Mouse (Mus musculus): ENCODE measurements around the gene Aspdh. TPM values are rescaled to one million over a fixed set of nuclear protein-coding genes. Genes with fewer than 3 reads are reported as not detected.

Aspdh gene
- polyA plus RNA-seq, 1 experiment from 2014 or later = not detected

DNA sequence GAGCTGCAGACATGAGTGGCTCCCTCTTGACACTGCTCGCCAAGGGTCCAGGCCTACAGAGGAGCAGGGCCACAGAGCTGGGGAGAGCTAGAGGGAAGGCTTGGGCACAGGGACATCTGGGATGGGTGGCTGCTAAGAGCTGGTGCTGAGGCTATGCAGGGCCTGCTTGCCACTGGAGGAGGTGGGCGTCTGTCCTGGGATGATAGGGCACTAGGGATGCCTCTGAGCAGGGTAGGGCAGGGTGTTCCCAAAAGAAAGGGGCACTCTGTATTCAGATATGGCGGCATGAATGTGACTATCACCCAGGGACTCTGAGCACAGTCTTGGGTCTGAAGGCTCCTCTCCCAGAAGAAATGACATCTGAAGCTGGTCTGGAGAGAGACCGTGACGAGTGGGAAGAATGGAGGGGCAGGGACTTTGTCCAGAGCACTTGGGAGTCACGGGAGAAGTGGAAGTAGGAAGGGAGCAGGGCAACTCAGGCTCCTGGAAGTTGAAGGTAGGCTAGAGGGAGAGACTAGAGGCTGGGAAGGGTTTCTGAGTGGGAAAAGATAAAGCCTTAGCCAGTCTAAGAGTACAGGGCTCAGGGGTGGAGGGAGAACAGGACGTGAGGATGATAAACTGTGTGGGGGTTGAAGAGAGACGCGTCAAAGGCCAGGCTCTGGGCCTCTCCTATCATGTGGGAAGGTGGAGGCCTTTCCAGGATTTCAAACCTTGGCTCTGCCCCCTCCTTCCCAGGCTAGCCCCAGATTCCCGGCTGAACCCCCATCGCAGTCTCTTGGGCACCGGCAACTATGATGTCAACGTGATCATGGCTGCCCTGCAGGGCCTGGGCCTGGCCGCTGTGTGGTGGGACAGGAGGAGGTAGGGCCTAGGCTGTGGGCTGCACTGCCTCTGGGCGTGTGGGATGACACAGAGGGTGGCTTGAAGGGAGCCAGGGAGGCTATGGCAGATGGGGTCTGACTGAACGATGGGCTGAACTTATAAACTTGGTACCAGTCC, 4.8 kb downstream of the Aspdh start:
- WGBS = 86% methylated on average over 16 of the region's 16 CpGs
- Histone ChIP-seq H3K4me1 (peaks cover 50% of the 10 kb centered on the region), H3K9me3 (replicated peaks) (no peaks in the 10 kb centered on the region), H3K27ac (peak overlapping the region; percentile 42; the same call in 1 of the 2 replicates), H3K27me3 (ENCODE audit: low read depth, poor library complexity, severe bottlenecking) (peaks cover 40% of the 10 kb centered on the region), H3K4me3 (peak overlapping the region; percentile 17; the same call in 1 of the 2 replicates), H3K36me3 (peaks cover 4% of the 10 kb centered on the region)
- no peak for DNase-seq (ENCODE audit: low spot score)

DNA sequence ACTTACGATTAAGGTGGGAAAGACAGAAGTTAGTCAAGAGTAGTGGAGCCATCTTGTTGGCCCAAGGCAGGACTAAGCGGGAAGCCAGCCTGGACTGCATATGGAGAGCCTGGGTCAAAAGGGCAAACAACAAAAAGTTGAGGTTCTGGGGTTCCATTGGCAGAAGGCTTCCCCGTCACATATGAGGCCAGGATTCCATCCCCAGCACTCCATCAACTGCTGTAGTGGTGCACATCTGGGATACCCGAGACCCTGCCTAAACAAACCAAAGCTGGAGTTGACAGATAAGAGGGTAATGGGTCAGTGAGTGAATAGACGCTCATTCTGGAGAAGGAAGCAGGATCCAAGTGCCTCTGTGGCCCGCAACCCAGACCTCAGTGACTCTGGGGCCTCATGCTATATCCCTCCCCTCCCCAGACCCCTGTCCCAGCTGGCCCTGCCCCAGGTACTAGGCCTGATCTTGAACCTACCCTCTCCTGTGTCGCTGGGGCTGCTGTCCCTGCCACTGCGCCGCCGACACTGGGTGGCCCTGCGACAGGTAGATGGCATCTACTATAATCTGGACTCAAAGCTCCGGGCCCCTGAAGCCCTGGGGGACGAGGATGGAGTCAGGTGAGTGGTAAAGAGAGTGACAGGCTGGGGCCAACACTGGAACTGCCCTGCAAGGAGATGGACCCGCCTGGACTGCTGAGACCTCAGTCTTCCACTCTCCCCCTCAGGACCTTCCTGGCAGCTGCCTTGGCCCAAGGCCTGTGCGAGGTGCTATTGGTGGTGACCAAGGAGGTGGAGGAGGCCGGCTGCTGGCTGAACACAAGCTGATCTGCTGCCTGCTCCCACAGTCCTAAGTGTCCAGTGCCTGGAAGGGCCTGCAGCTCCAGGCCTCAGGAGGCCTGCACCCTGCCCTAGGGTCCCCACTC, 5.8 kb downstream of the Aspdh start:
- no peak overlapping the region for H3K4me3 ChIP-seq
- H3K27me3 ChIP-seq (ENCODE audit: low read depth, poor library complexity, severe bottlenecking) = peaks cover 41% of the 10 kb centered on the region
- WGBS = 82% methylated on average over 16 of the region's 16 CpGs
- H3K36me3 ChIP-seq = peaks cover 4% of the 10 kb centered on the region
- DNase-seq (ENCODE audit: low spot score) = no peak
- 0 out of 2 replicates have a peak overlapping the region, but pooled peaks have one; percentile 7 for H3K27ac ChIP-seq
- H3K9me3 ChIP-seq (replicated peaks) = no peaks in the 10 kb centered on the region
- H3K4me1 ChIP-seq = peaks cover 46% of the 10 kb centered on the region

DNA sequence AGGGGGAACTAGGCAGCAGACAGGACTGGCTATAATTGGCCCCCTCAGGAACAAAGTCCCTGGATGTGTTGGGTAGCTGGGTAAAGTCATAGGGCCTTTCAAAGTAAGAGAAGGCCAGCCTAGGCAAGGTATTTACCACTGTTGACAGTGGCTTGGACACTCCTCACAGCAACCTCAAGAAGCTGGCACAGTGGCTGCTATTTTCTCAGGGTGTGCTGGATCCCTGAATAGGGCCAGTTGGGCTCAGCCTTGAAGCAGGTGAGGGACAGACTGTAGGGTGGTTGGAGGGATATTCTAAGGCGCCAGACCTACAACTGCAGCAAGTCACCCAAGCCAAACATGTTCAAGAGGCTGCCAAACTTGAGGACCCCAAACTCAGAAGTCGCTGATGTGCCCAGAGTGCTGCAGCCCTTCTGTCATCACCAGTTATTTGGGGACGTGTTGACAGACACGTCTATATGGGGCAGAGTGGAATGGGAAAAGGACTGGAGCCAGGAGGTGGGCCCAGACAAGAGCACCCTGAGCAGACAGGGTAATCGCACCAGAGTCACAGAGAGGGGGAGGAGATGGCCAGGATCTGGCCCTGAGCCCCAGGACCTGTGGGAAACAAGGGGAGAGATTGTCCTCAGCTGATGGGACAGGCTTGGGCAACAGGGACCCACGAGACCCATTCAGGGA, 6.8 kb downstream of the Aspdh start:
- Histone ChIP-seq H3K4me3 (no peak overlapping the region), H3K36me3 (peaks cover 4% of the 10 kb centered on the region), H3K27me3 (ENCODE audit: low read depth, poor library complexity, severe bottlenecking) (peaks cover 43% of the 10 kb centered on the region), H3K27ac (no peak overlapping the region), H3K4me1 (peaks cover 40% of the 10 kb centered on the region), H3K9me3 (replicated peaks) (no peaks in the 10 kb centered on the region)
- 54% methylated on average over 6 of the region's 6 CpGs for WGBS
- no peak for DNase-seq (ENCODE audit: low spot score)

DNA sequence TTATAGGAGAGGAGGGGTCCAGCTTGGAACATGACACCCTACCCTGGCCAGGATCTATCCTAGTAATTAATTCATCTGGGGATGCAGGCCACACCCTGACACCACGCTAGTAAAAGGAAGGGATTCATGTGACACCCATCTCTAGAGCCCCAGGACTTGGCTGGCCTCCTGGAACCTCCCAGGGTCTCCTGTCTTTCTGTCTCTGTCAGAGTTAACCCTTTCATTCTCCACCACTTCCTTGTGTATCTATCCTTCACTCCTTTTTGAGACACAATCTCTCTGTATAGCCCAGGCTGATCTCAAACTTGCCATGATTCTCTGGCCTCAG, 7.3 kb downstream of the Aspdh start:
- DNase-seq (ENCODE audit: low spot score) = no peak
- H3K27ac ChIP-seq = no peak overlapping the region
- H3K4me1 ChIP-seq = peaks cover 35% of the 10 kb centered on the region
- H3K4me3 ChIP-seq = no peak overlapping the region
- WGBS = 33% methylated on average over 1 of the region's 1 CpGs
- no peaks in the 10 kb centered on the region for H3K9me3 ChIP-seq (replicated peaks)
- peaks cover 48% of the 10 kb centered on the region for H3K27me3 ChIP-seq (ENCODE audit: low read depth, poor library complexity, severe bottlenecking)
- peaks cover 4% of the 10 kb centered on the region for H3K36me3 ChIP-seq

DNA sequence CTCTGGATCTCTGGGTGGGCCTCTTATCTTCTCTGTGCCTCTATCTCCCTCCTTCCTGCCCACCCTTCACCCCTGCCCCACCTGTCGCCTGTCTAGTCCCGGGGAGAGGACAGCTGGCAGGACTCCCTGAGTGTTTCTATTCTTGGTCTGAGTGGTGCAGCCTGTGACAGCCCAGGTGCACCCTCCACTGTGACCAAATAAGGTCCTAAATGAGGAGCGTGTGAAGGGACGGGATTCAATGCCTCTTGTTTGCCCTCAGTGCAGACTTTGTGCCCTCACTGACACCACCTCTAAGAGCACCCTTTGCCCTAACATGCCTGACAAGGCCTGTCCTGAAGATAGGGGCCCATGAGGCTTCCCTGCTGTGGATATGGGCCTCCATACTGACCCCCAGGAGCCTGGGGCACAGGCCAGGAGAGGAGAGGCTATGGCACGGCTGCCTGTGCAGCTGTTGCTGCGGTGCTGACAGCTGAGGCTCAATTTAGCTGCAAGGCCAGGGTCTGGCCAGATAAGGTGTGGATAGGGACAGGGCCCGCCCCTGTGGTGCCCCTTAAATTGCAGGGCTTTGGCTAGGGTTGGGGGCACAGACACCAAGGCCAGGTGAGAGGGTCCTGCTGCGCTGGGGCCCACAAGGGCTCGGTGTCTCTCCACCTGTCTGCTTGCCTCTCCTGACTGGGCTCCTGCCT, 7.9 kb downstream of the Aspdh start:
- Histone ChIP-seq H3K36me3 (peaks cover 4% of the 10 kb centered on the region), H3K27me3 (ENCODE audit: low read depth, poor library complexity, severe bottlenecking) (peaks cover 54% of the 10 kb centered on the region), H3K9me3 (replicated peaks) (no peaks in the 10 kb centered on the region), H3K4me3 (no peak overlapping the region), H3K27ac (0 out of 2 replicates have a peak overlapping the region, but pooled peaks have one; percentile 2), H3K4me1 (peaks cover 31% of the 10 kb centered on the region)
- 59% methylated on average over 9 of the region's 9 CpGs for whole genome bisulfite sequencing
- DNase-seq (ENCODE audit: low spot score) = no peak

DNA sequence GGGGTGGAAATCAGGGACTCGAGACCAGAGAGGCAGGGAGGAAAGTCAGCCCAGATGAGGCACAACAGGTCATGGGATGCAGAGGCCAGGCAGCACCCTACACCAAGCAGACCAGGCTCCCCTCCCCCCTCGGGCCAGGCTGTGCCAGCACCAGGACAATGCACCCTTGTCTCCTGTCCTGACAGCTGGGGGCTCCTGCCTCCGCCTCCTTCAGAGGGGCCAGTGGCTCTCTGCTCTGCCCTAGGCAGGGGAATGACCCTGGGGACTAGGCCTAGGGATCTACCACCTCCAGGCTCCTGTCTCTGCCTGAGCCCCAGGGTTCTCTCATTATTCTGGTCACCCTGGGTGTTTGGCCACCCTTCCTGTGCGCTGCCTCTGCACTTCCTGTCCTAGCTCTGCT, 9.2 kb downstream of the Aspdh start:
- Histone ChIP-seq H3K27me3 (ENCODE audit: low read depth, poor library complexity, severe bottlenecking) (peaks cover 67% of the 10 kb centered on the region), H3K4me3 (no peak overlapping the region), H3K36me3 (peaks cover 2% of the 10 kb centered on the region), H3K4me1 (peaks cover 20% of the 10 kb centered on the region), H3K9me3 (replicated peaks) (no peaks in the 10 kb centered on the region), H3K27ac (peak overlapping the region; percentile 47)
- 32% methylated on average over 4 of the region's 4 CpGs for WGBS
- DNase-seq (ENCODE audit: low spot score) = no peak

DNA sequence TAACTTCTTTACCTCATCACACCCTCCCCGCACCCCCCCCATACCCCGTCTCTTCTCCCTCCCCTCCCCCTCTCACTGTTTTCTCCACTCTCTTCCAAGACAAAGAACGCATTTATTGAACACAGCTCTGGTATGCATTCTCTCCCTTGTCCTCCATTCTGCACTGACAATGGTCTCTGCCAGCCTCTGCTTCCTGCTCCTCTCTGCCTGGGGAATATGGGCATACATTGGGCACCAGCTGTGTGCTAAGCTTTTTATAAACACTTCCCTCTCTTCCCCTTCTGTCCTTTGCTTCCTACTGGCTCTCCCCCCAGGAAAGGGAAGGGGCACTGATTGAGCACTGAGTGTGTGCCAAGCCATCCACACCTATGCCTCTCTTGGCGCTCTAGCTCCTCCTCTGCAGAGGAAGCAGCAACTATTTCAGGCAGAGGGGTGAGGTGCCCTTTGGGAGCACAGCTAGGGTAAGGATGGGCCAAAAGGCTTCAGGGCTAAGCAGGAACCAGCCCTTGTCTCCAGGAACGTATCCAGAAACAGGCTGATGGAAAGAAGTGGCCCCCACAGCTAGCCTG, 9.9 kb downstream of the Aspdh start:
- Histone ChIP-seq H3K4me3 (no peak overlapping the region), H3K36me3 (no peaks in the 10 kb centered on the region), H3K4me1 (peaks cover 17% of the 10 kb centered on the region), H3K27ac (no peak overlapping the region), H3K27me3 (ENCODE audit: low read depth, poor library complexity, severe bottlenecking) (peaks cover 74% of the 10 kb centered on the region), H3K9me3 (replicated peaks) (no peaks in the 10 kb centered on the region)
- 40% methylated on average over 5 of the region's 5 CpGs for WGBS
- no peak for DNase-seq (ENCODE audit: low spot score)

DNA sequence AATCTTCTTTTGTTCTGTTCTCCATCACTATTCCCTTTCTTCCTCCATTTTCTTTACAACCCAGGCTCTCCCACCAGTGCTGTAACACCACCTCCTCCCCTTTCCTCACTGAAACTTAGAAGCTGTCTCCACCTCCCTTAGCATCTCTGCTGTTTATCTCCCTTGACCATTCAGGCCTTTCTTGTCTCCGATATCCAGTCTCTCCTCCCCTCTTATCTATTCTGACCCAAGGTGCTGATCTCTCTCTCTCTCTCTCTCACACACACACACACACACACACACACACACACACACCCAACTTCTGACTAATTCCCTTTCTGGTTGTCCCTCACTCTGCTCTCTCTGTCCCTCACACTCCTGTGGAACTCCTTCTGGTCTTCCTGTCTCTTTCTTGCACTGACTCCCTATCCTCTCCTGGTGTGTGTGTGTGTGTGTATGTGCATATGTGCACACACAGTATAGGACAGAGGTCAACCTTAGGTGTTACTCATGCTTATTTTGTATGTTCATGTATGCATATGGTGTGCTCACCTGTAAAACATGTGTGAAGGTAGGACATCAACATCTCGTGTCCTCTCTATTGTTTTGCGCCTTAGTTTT, 17.7 kb downstream of the Aspdh start:
- no peak overlapping the region for H3K4me3 ChIP-seq
- no peak for DNase-seq (ENCODE audit: low spot score)
- no peak overlapping the region for H3K27ac ChIP-seq
- WGBS = 72% methylated on average over 3 of the region's 3 CpGs
- H3K27me3 ChIP-seq (ENCODE audit: low read depth, poor library complexity, severe bottlenecking) = peaks cover 51% of the 10 kb centered on the region
- H3K4me1 ChIP-seq = no peaks in the 10 kb centered on the region
- no peaks in the 10 kb centered on the region for H3K9me3 ChIP-seq (replicated peaks)
- H3K36me3 ChIP-seq = no peaks in the 10 kb centered on the region

DNA sequence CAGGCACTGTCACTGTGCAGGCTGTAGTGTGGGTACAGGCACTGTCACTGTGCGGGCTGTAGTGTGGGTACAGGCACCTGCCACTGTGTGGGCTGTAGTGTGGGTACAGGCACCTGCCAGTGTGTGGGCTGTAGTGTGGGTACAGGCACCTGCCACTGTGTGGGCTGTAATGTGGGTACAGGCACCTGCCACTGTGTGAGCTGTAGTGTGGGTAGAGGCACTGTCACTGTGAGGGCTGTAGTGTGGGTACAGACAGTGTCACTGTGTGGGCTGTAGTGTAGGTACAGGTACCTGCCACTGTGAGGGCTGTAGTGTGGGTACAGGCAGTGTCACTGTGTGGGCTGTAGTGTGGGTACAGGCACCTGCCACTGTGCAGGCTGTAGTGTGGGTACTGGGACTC, 18.9 kb downstream of the Aspdh start:
- Histone ChIP-seq H3K27me3 (ENCODE audit: low read depth, poor library complexity, severe bottlenecking) (peaks cover 39% of the 10 kb centered on the region), H3K4me3 (no peak overlapping the region), H3K9me3 (replicated peaks) (no peaks in the 10 kb centered on the region), H3K4me1 (no peaks in the 10 kb centered on the region), H3K36me3 (peaks cover 9% of the 10 kb centered on the region), H3K27ac (no peak overlapping the region)
- 100% methylated on average over 1 of the region's 1 CpGs for WGBS
- no peak for DNase-seq (ENCODE audit: low spot score)

DNA sequence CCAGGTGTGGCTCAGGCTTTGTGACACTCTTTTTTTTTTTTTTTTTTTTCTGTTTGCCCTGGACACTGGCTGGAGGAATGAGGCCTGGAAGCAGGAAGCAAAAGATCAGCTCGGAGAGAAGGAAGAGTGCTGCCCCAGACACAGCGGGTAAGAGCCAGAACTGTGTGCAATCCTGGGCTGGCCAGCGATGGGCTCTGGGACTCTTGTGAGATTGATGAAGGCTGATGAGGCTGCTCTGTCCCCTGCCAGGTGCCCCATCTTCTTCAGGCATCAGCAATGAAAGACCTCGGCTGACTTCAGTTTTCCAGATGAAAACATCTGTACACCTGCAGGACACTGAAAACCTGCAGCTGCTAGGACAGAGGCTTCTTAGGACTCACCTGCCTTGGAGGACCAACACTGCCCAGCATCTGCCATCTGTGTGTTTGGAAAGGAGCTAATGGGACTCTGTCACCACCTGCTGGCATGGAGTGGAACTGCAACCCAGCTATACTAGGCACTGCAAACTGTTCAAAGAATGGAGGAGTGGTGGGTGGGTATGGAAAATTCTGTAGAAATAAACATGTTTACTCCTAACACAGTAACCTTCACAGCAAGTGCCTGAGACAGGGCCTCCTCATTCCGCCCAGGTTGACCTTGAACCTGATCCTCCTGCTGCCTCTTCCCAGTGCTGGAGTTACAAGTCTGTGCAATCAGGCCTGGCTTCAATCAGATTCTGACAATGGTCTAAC, 19.8 kb downstream of the Aspdh start:
- WGBS = 37% methylated on average over 5 of the region's 5 CpGs
- Histone ChIP-seq H3K27ac (no peak overlapping the region), H3K4me1 (no peaks in the 10 kb centered on the region), H3K4me3 (no peak overlapping the region), H3K9me3 (replicated peaks) (no peaks in the 10 kb centered on the region), H3K27me3 (ENCODE audit: low read depth, poor library complexity, severe bottlenecking) (peaks cover 30% of the 10 kb centered on the region), H3K36me3 (peaks cover 16% of the 10 kb centered on the region)
- peak; percentile 87 for DNase-seq (ENCODE audit: low spot score)

DNA sequence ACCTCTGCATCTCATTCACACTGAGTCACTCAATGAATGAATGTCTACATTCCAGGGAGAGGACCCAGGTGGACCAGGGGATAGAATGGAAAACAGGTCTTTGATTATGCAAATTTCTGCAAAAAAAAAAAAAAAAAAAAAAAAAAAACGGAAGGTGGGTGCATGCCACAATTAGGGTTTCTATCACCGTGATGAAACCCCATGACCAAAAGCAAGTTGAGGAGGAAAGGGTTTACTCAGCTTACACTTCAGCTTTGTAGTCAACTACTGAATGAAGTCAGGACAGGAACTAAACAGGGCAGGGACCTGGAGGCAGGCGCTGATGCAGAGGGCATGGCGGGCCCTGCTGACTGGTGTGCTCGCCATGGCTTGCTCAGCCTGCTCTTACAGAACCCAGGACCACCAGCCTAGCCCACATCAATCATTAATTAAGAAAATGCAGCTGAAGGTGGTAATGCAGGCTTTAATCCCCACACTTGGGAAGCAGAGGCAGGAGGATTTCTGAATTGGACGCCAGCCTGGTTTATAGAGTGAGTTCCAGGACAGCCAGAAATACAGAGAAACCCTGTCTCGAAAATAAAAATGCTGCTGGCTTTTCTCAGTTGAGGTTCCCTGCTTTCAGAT, 20.5 kb downstream of the Aspdh start:
- Histone ChIP-seq H3K27me3 (ENCODE audit: low read depth, poor library complexity, severe bottlenecking) (peaks cover 23% of the 10 kb centered on the region), H3K9me3 (replicated peaks) (no peaks in the 10 kb centered on the region), H3K36me3 (peaks cover 23% of the 10 kb centered on the region), H3K27ac (no peak overlapping the region), H3K4me3 (no peak overlapping the region), H3K4me1 (no peaks in the 10 kb centered on the region)
- WGBS = 74% methylated on average over 7 of the region's 7 CpGs
- DNase-seq (ENCODE audit: low spot score) = no peak

Data from limb, embryonic 10.5 days (tissue).